ENCODE assay signal across 20 mouse cellular contexts in genomic region chr1:58140607-58141006, GRCm38 (mm10). TPM values are rescaled to one million over a fixed set of nuclear protein-coding genes. Genes with fewer than 3 reads are reported as not detected.
DNase-seq lines count a peak whose midpoint lies in the region; TF ChIP-seq lines count a peak whose summit lies in the region.
"Had no signal": no experiment of that assay in that cellular context is flagged by ENCODE, and none has a peak within 500 bp of the region (broad histone marks: within the 10 kb centered on the region; RNA-seq: fewer than 3 reads in every experiment).

No protein-coding gene starts in this region.

- peak; percentile 12; the same call in 1 of the 2 replicates for TF ChIP-seq CTCF in liver, adult 2 months (IDR thresholded peaks at IDR 0.05; ENCODE audit: low read depth, low read length)
- TF ChIP-seq CTCF in MEL (IDR thresholded peaks at IDR 0.05 in 2 of 3, conservative IDR thresholded peaks at IDR 0.05 in 1 of 3; ENCODE audit: control insufficient read depth in 1 of 3, insufficient read depth in 1 of 3, low read depth in 2 of 3, low read length in 3 of 3, poor library complexity in 1 of 3, severe bottlenecking in 1 of 3): no peak; a peak in 1 of 6 replicates

- TF ChIP-seq POLR2A in liver, adult 2 months (IDR thresholded peaks at IDR 0.05; ENCODE audit: extremely low read depth, insufficient read depth, low read length): no peak
- TF ChIP-seq POLR2A in MEL (IDR thresholded peaks at IDR 0.05; ENCODE audit: control insufficient read depth in 1 of 2, insufficient read depth in 1 of 2, low read depth in 1 of 2, low read length in 2 of 2, poor library complexity in 1 of 2): no peak

- DNase-seq in heart, adult 11 months: peak; percentile 36
- no peak for DNase-seq in heart, adult 9 months (ENCODE audit: low spot score in 2 of 2)
- DNase-seq in liver, adult 2 months (ENCODE audit: extremely low read depth, low read depth, low spot score): no peak
- DNase-seq in liver (no peak), A20 (ENCODE audit: low read depth, low spot score) (peak; percentile 4), MEL (ENCODE audit: low read depth, low spot score) (no peak)
- DNase-seq in gastrocnemius, adult 18-20 months (ENCODE audit: low spot score): no peak
- DNase-seq in embryonic facial prominence, embryonic 10.5 days (ENCODE audit: low spot score): no peak
- DNase-seq: adrenal gland, postnatal 36 days; cerebellum, adult 11-12 months; kidney, adult 18-20 months; kidney, postnatal 10 days; lung, adult 2 months; thymus, adult 2 months; thymus, postnatal 4 days had no signal

- H3K27me3 ChIP-seq in liver, adult 2 months (ENCODE audit: control insufficient read depth, insufficient read depth, low read length): no peaks in the 10 kb centered on the region
- H3K27me3 ChIP-seq in MEL (ENCODE audit: control insufficient read depth in 1 of 2, insufficient read depth in 2 of 2, low read length in 2 of 2): no peaks in the 10 kb centered on the region; a peak in 1 of 4 replicates
- no peaks in the 10 kb centered on the region for H3K27me3 ChIP-seq in embryonic facial prominence, embryonic 10.5 days (replicated peaks; ENCODE audit: low read depth, poor library complexity, severe bottlenecking)

- no peaks in the 10 kb centered on the region for H3K79me2 ChIP-seq in liver, adult 2 months (ENCODE audit: control insufficient read depth, insufficient read depth, low read length)
- H3K79me2 ChIP-seq in MEL (ENCODE audit: control insufficient read depth, insufficient read depth, low read length, poor library complexity): no peaks in the 10 kb centered on the region

- H3K4me1 ChIP-seq in liver, adult 2 months (ENCODE audit: control insufficient read depth, insufficient read depth, low read length): peaks cover 17% of the 10 kb centered on the region
- H3K4me1 ChIP-seq in MEL (ENCODE audit: control insufficient read depth in 1 of 2, insufficient read depth in 2 of 2, low read length in 2 of 2): no peaks in the 10 kb centered on the region
- H3K4me1 ChIP-seq in embryonic facial prominence, embryonic 10.5 days: no peaks in the 10 kb centered on the region

- 86% methylated on average over 5 of the region's 5 CpGs for WGBS in liver, adult 2 months
- 94% methylated on average over 5 of the region's 5 CpGs for WGBS in embryonic facial prominence, embryonic 10.5 days

- H3K4me3 ChIP-seq in liver, adult 2 months (ENCODE audit: insufficient read depth, low read depth, low read length): no peak overlapping the region
- no peak overlapping the region for H3K4me3 ChIP-seq in MEL (ENCODE audit: control insufficient read depth in 1 of 2, insufficient read depth in 1 of 2, low read depth in 2 of 2, low read length in 2 of 2)
- no peak overlapping the region for H3K4me3 ChIP-seq in embryonic facial prominence, embryonic 10.5 days
- H3K4me3 ChIP-seq: forebrain, embryonic 10.5 days had no signal

- no peak for TF ChIP-seq RAD21 in MEL (IDR thresholded peaks at IDR 0.05; ENCODE audit: low read depth, low read length)

- H3K27ac ChIP-seq in liver, adult 2 months (replicated peaks; ENCODE audit: insufficient read depth, low read depth, low read length): no peak overlapping the region
- no peak overlapping the region for H3K27ac ChIP-seq in MEL (ENCODE audit: control insufficient read depth, low read depth, low read length)
- no peak overlapping the region for H3K27ac ChIP-seq in embryonic facial prominence, embryonic 10.5 days (replicated peaks)
- H3K27ac ChIP-seq: forebrain, embryonic 10.5 days; macrophage had no signal

- no peak for TF ChIP-seq EP300 in MEL (IDR thresholded peaks at IDR 0.05; ENCODE audit: low read depth in 1 of 2, low read length in 2 of 2)

- H3K9ac ChIP-seq in liver, adult 2 months (ENCODE audit: low read depth, low read length): no peak overlapping the region
- no peak overlapping the region for H3K9ac ChIP-seq in MEL (ENCODE audit: control insufficient read depth, low read depth, low read length, poor library complexity, severe bottlenecking)

- peaks cover 77% of the 10 kb centered on the region for H3K36me3 ChIP-seq in liver, adult 2 months (ENCODE audit: control insufficient read depth, insufficient read depth, low read length)
- no peaks in the 10 kb centered on the region for H3K36me3 ChIP-seq in MEL (ENCODE audit: control insufficient read depth in 1 of 2, insufficient read depth in 2 of 2, low read length in 2 of 2)
- no peaks in the 10 kb centered on the region for H3K36me3 ChIP-seq in embryonic facial prominence, embryonic 10.5 days (replicated peaks)
- H3K36me3 ChIP-seq: forebrain, embryonic 10.5 days had no signal

- H3K9me3 ChIP-seq in MEL (replicated peaks; ENCODE audit: insufficient read depth, low read length): no peaks in the 10 kb centered on the region
- no peaks in the 10 kb centered on the region; the same call in 1 of the 2 replicates for H3K9me3 ChIP-seq in embryonic facial prominence, embryonic 10.5 days

TF ChIP-seq in MEL, 35 proteins besides CTCF, POLR2A, EP300 and RAD21:
- TF ChIP-seq CHD2 (IDR thresholded peaks at IDR 0.05; ENCODE audit: low read length) (no peak), SMC3 (IDR thresholded peaks at IDR 0.05; ENCODE audit: low read depth, low read length) (0 out of 2 replicates have a peak, but pooled peaks have one; percentile 8)

RNA-seq across cellular contexts. Expression of gene Aox3, which starts 27.7 kb away (rescaled TPM):
- 244 and 296 TPM in 2 replicates for total RNA-seq in liver, adult 2 months (2014; rRNA removed)
- 56.6 and 59.0 TPM in 2 replicates for polyA plus RNA-seq in liver, adult 2 months (2012; rRNA removed)
- total RNA-seq in MEL (2012; rRNA removed): not detected in 2 replicates
- not detected for polyA plus RNA-seq in MEL (2012; ENCODE audit: insufficient read depth in 1 of 2, insufficient read length in 2 of 2, low read depth in 1 of 2, low replicate concordance in 2 of 2, missing spikeins in 1 of 2)
- 1 to 10 TPM in 1 of 2 experiments, under 1 TPM in 1; 0.75 to 1.9 TPM for total RNA-seq in gastrocnemius, adult 18-20 months (2021)
- 0.09 TPM in 1 of 2 replicates, not detected in the other for polyA plus RNA-seq in embryonic facial prominence, embryonic 10.5 days (2016; fragmentation: Nextera tagmentation; extraction: Ambion mirVana)
- total RNA-seq: hematopoietic stem cell, adult 5-6 weeks had no signal
- polyA plus RNA-seq: CD4-positive, CD25-positive, alpha-beta regulatory T cell, adult 4 months; forebrain, embryonic 10.5 days; heart, embryonic 11.5 days; macrophage had no signal

Comparison
In these comparisons a context has a peak if more than half of its experiments do, and no peak if none do; other contexts are left out.
1. DNase-seq: peak in heart, adult 11 months (single experiment) and A20 (single experiment); none in heart, adult 9 months (0 of 2), liver, adult 2 months (single experiment), liver (single experiment), MEL (single experiment), gastrocnemius, adult 18-20 months (single experiment) and embryonic facial prominence, embryonic 10.5 days (single experiment).
2. RNA of gene Aox3, which starts 27.7 kb away (total RNA-seq): 244 to 296 TPM in liver, adult 2 months; 0.75 to 1.9 TPM in gastrocnemius, adult 18-20 months and not detected in MEL; every median in the first group is over 10 times any median in the second.